Mouse (Mus musculus) hindlimb bud, embryonic 11.5 days (tissue): ENCODE data around the gene Tapbp.

Source experiments
- DNase-seq: peaks from one replicate; pipeline ENCODE4 v3.0.0-alpha.2; 2012; ENCODE audit warnings: low read depth, low spot score; ENCODE audit errors: extremely low spot score

The Tapbp gene

GRCm38 (mm10) chr17:33962876-33963275 is 47.2 kb downstream of the Tapbp start:
- no peak for DNase-seq

- no peak for DNase-seq
These were observed 49.6 kb downstream of the Tapbp start for GRCm38 (mm10) chr17:33965082-33965845.

- no peak for DNase-seq
These were observed 50.3 kb downstream of the Tapbp start for GRCm38 (mm10) chr17:33965846-33966550.

GRCm38 (mm10) chr17:33968489-33968888 is 52.8 kb downstream of the Tapbp start:
- DNase-seq = no peak

- no peak for DNase-seq
These were observed 53.2 kb downstream of the Tapbp start for GRCm38 (mm10) chr17:33968927-33969326.

GRCm38 (mm10) chr17:33969394-33969793 is 53.7 kb downstream of the Tapbp start:
- DNase-seq = no peak

- DNase-seq = no peak
These were observed 57.0 kb downstream of the Tapbp start for GRCm38 (mm10) chr17:33972691-33973090.

GRCm38 (mm10) chr17:33973572-33973971 is 57.9 kb downstream of the Tapbp start:
- DNase-seq = no peak

- no peak for DNase-seq
These were observed 62.3 kb downstream of the Tapbp start for GRCm38 (mm10) chr17:33977861-33978557.

- no peak for DNase-seq
These were observed 62.9 kb downstream of the Tapbp start for GRCm38 (mm10) chr17:33978631-33979031.
